Mouse (Mus musculus) liver, embryonic 14.5 days (tissue): ENCODE measurements at regions not wholly inside any gene's neighbourhood (a gene's known extent, or its start where the extent isn't known, plus 50 kb on each side); places are given as distances from the start of the nearest gene placed in this dataset.

Experiments used
- ATAC-seq: fragments of 200-750 bp; cut with Nextera tagmentation; 2 replicates; pipeline ENCODE4 v1.8.0; 2017; ENCODE audit warnings: moderate number of reproducible peaks, mild to moderate bottlenecking, moderate library complexity; ENCODE audit not compliant: insufficient read depth
- DNase-seq, 3 experiments: peaks; one replicate each; pipeline ENCODE4 v3.0.0-alpha.2; 2012 to 2013; ENCODE audit warnings: low read depth in 3 of 3, low spot score in 3 of 3
- H3K27ac ChIP-seq: fragments of 300-500 bp; sonication (generic); 2 replicates; pipeline ENCODE4 v1.5.1; 2014; ENCODE audit warnings: moderate library complexity, mild to moderate bottlenecking, control low read depth, inconsistent platforms
- H3K27me3 ChIP-seq: fragments of 300-500 bp; sonication (generic); 2 replicates; pipeline ENCODE4 v1.6.1; 2014; ENCODE audit warnings: mild to moderate bottlenecking, low read length, moderate library complexity; ENCODE audit not compliant: control insufficient read depth, insufficient read depth
- H3K36me3 ChIP-seq: fragments of 300-500 bp; sonication (generic); replicated peaks from 2 replicates; pipeline ENCODE4 v1.6.1; 2014; ENCODE audit warnings: low read depth; ENCODE audit not compliant: control insufficient read depth, insufficient read depth
- H3K4me1 ChIP-seq, 2 experiments: fragments of 200-500 bp in 1 of 2; fragments of 300-500 bp in 1 of 2; sonication (generic) in 1 of 2; replicated peaks; 2 replicates each; pipeline ENCODE4 v1.6.1; 2012 to 2014; ENCODE audit warnings: antibody characterized with exemption in 1 of 2, inconsistent platforms in 1 of 2, low read length in 1 of 2; ENCODE audit not compliant: control insufficient read depth in 2 of 2, insufficient read depth in 2 of 2
- H3K4me2 ChIP-seq: fragments of 300-500 bp; sonication (generic); 2 replicates; pipeline ENCODE4 v1.6.1; 2014; ENCODE audit warnings: low read depth, mild to moderate bottlenecking, control low read depth, moderate library complexity
- H3K4me3 ChIP-seq, 2 experiments: fragments of 200-500 bp in 1 of 2; fragments of 300-500 bp in 1 of 2; sonication (generic) in 1 of 2; 2 replicates each; pipeline ENCODE4 v1.5.1; 2012 to 2014; ENCODE audit warnings: low read depth in 2 of 2, low read length in 2 of 2, mild to moderate bottlenecking in 2 of 2, control low read depth in 1 of 2, inconsistent platforms in 1 of 2, moderate library complexity in 1 of 2; ENCODE audit not compliant: insufficient read depth in 1 of 2
- H3K9ac ChIP-seq: fragments of 300-500 bp; sonication (generic); replicated peaks from 2 replicates; pipeline ENCODE4 v1.6.1; 2014; ENCODE audit warnings: mild to moderate bottlenecking, control low read depth, moderate library complexity
- H3K9me3 ChIP-seq: fragments of 300-500 bp; sonication (generic); 2 replicates; pipeline ENCODE4 v1.6.1; 2016; ENCODE audit warnings: low read length, mixed read lengths; ENCODE audit not compliant: control insufficient read depth
- CTCF ChIP-seq: IDR thresholded peaks from 2 replicates; pipeline ENCODE4 v1.5.1; 2016; ENCODE audit warnings: antibody characterized with exemption, low read depth, control low read depth
- EP300 ChIP-seq: IDR thresholded peaks from 2 replicates; pipeline ENCODE4 v1.6.1; 2016; ENCODE audit warnings: antibody characterized with exemption, low read depth
- WGBS: fragments of 180-500 bp; shearing (Covaris S2); extraction: QIAGEN DNeasy Blood & Tissue Kit; methylation state at CpG from one replicate; pipeline ENCODE4 v1.1.7; 2014; ENCODE audit not compliant: insufficient replicate concordance; 5-methylcytosine and 5-hydroxymethylcytosine counted together

DNA sequence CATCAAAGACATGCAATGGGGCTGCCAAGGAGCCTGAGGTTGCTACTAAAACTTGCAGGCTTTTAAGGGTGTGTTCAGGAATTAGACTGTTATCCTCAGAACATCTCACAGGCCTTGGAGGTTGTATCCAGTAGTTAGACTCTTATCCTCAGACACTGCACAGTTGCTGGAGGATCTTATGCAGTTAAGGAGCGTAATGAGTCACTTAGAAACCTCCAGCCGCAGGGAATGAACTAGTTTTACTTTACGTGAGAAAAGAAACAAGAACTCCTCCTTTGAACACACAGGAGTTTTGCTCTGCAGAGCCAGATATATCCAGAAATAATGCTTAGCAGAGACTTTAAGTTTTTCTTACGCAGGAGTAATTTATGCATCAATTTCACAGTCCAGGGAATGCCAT, 70.1 kb upstream of the Fam241a start:
- 71% methylated on average over 4 of the region's 4 CpGs for WGBS
- H3K9ac ChIP-seq: no peak overlapping the region
- no peaks in the 10 kb centered on the region for H3K27me3 ChIP-seq
- ATAC-seq (no peak), DNase-seq (no peak)
- no peaks in the 10 kb centered on the region for H3K36me3 ChIP-seq
- H3K4me1 ChIP-seq: no peaks in the 10 kb centered on the region
- H3K4me2 ChIP-seq: no peak overlapping the region
- H3K4me3 ChIP-seq: no peak overlapping the region
- no peaks in the 10 kb centered on the region for H3K9me3 ChIP-seq
- TF ChIP-seq EP300: no peak
- H3K27ac ChIP-seq: no peak overlapping the region

DNA sequence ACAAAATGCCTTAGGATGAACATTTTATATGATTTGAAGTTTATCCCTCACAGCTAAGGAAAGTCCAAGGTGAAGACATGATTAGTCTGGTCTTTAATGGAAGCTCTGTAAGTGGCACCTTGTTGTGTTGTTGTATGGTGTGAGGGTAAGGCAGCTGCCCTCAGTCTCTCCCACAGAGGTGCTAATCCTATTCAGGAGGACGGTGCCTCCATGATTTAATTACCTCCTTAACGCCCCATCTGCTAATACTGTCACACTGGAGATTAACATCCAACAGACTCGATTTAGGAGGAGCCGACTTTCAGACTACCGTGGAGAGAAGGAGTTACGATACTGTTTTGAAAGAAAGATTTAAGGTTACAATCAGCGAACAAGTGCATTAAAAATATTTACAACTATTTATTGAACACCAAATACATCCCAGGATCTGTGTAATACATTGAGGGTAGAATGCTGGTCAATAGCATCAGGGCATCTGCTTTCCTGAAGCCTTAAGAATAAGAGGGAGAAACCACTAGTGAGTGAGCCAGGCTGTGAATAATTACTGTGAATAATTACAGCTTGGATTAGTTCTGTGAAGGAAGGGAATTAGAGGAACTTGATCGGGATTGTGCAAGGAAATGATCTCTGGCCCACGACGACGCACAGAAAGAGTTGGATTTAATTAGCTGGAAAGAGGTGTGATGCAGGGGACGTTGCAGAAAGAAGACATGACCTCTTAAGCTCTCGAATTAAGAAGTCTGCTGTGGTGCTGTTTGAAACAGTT, 63.0 kb upstream of the Fam241a start:
- H3K4me1 ChIP-seq: no peaks in the 10 kb centered on the region
- no peaks in the 10 kb centered on the region for H3K9me3 ChIP-seq
- ATAC-seq (no peak), DNase-seq (no peak)
- no peak overlapping the region for H3K9ac ChIP-seq
- WGBS: 34% methylated on average over 13 of the region's 13 CpGs
- no peak overlapping the region for H3K27ac ChIP-seq
- H3K27me3 ChIP-seq: no peaks in the 10 kb centered on the region; the same call in 1 of the 2 replicates
- no peak overlapping the region for H3K4me3 ChIP-seq
- H3K36me3 ChIP-seq: no peaks in the 10 kb centered on the region
- H3K4me2 ChIP-seq: no peak overlapping the region
- TF ChIP-seq CTCF (no peak), EP300 (no peak)

DNA sequence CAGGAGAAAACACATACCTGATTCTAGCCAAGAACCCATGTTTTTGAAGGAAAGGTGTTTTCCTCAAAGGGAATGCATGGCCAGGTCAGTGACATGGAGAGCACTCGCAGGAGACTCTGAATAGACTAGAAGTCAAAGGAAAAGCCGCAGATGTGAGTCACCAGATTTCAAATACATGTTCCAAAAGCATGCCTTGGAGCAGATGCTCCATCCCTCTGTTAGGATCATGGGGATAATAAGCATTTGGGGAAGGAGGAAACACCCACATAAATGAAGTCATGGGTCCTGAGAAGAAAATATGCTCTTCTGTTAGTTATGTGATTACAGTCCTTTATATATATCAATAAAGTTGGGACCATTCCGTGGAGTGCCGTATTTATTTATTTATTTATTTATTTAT, 58.7 kb upstream of the Fam241a start:
- ATAC-seq (no peak), DNase-seq (no peak)
- Histone ChIP-seq H3K9me3 (no peaks in the 10 kb centered on the region), H3K4me1 (no peaks in the 10 kb centered on the region), H3K4me2 (no peak overlapping the region), H3K36me3 (no peaks in the 10 kb centered on the region), H3K4me3 (no peak overlapping the region), H3K27ac (no peak overlapping the region), H3K9ac (no peak overlapping the region), H3K27me3 (no peaks in the 10 kb centered on the region; the same call in 1 of the 2 replicates)
- TF ChIP-seq EP300: no peak
- no peak for TF ChIP-seq CTCF
- WGBS: 70% methylated on average over 4 of the region's 4 CpGs

DNA sequence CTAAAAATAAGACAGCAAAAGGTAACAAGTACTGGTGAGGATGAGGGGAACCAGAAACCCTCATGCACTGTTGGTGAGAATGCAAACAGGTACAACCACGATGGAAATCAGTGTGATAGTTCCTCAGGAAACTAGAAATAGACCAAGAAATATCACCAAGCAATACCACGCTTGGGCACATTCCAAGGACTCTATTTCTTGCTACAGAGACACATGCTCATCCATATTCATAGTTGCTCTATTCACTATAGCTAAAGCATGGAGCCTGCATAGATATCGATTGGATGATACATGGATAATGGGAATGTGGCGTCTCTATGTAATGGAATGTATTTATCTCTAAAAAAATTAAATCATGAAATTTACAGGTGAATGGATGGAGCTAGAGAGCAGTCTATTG, 57.5 kb upstream of the Fam241a start:
- 63% methylated on average over 4 of the region's 4 CpGs for WGBS
- Histone ChIP-seq H3K27me3 (no peaks in the 10 kb centered on the region; the same call in 1 of the 2 replicates), H3K27ac (no peak overlapping the region), H3K4me2 (no peak overlapping the region), H3K9me3 (no peaks in the 10 kb centered on the region), H3K36me3 (no peaks in the 10 kb centered on the region), H3K4me3 (no peak overlapping the region), H3K4me1 (no peaks in the 10 kb centered on the region), H3K9ac (no peak overlapping the region)
- no peak for TF ChIP-seq EP300
- no peak for ATAC-seq
- no peak for DNase-seq

DNA sequence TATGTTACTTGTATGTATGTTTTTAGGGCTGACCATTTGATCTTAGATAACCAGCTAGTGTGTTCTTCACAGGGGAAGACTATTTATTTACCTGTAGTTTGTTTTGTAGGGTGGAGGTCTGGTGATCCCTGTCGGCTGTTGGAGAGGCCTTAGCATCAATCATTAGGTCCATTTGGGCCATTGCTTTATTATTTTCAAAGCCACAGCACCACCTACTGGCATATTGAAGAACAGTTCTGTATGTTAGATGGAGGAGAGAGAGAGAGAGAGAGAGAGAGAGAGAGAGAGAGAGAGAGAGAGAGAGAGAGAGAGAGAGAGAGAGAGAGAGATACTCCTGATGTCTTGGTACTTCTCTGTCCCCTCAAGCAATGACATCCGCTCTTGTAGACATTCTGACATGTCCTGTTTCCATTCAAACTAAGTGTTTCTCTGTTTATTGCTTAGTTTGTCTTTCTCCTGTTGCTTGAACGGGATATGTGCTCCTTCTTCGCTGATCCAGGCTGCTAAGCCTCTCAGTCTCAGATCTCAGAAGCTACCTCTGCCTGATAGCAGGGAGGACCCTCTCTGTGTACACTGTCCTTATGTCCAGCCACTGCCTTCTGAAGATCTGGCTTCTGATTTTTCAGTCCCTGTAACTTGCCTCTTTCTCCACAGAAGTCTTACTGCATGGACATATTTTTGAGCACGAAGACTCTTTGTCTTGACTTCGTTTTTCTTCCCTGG, 52.9 kb upstream of the Fam241a start:
- 43% methylated on average over 6 of the region's 6 CpGs for WGBS
- ATAC-seq: peak; percentile 59

More for the DNA sequence above, 52.9 kb upstream of the Fam241a start:
- no peaks in the 10 kb centered on the region for H3K36me3 ChIP-seq
- no peak overlapping the region for H3K27ac ChIP-seq
- peak; percentile 28 to 72 (median 39) for DNase-seq
- H3K27me3 ChIP-seq: no peaks in the 10 kb centered on the region
- TF ChIP-seq CTCF: peak; percentile 71
- TF ChIP-seq EP300: no peak
- no peaks in the 10 kb centered on the region for H3K9me3 ChIP-seq
- no peak overlapping the region for H3K4me3 ChIP-seq
- no peaks in the 10 kb centered on the region for H3K4me1 ChIP-seq
- H3K9ac ChIP-seq: no peak overlapping the region
- H3K4me2 ChIP-seq: no peak overlapping the region
